9 mouse cellular contexts compared by ENCODE assay signal in the genomic region with DNA sequence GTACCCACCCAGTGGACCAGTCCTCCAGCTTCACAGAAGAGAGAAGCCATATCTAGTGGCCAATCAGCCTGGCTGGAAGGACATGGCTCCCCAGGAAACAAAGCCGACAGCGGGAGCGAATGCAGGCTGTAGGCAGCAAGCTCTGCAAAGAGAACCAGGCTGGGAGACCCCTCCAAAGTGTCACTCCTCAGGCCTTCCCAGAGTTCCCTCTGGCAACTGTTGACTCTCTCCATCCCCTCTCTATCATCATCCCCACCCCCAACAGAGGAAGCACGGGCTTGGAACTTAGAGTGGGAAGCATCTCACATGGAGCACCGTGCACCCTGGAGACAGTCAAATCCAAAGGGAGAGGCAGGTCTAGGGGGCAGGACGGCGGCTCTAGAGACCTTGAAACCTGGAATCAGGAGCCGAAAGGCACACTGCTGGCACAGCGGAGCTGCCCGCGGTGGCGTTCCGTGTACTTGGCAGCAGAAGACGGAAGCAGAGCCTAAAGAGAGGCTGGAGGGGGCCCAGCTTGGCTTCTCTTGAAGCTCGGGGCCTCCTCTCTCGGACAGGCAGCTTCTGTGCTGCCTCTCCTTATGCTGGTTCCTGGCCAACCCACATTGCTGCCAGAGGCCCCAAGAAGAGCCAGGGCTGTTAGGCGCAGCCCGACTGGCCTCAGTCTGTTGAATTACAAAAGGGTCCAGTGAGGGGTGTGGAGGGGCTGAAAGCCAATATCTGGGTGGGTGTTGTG. TPM values are rescaled to one million over a fixed set of nuclear protein-coding genes. Genes with fewer than 3 reads are reported as not detected.
A peak's percentile ranks its signal among the peaks of the same experiment; 100 is the strongest.
DNase-seq lines count a peak whose midpoint lies in the region.
"Had no signal": no experiment of that assay in that cellular context is flagged by ENCODE, and none has a peak within 500 bp of the region (broad histone marks: within the 10 kb centered on the region; RNA-seq: fewer than 3 reads in every experiment).

No protein-coding gene starts in this region.

- DNase-seq in adrenal gland, adult 2 months: peak; percentile 35
- DNase-seq in adrenal gland, adult 8-10 months: no peak
- peak; percentile 86 for DNase-seq in cerebellum, adult 11-12 months
- peak; percentile 49 for DNase-seq in gastrocnemius, postnatal 10 days
- DNase-seq in layer of hippocampus, postnatal 14 days (ENCODE audit: low spot score in 2 of 2): peak; percentile 79 to 91
- DNase-seq in lung, postnatal 36 days: peak; percentile 36
- DNase-seq in urinary bladder, postnatal 25 days (ENCODE audit: low spot score): peak; percentile 7
- DNase-seq in spleen, adult 12 weeks (ENCODE audit: low spot score): no peak

RNA-seq across cellular contexts. Expression of a gene that starts 41.3 kb away (rescaled TPM):
- 100 to 1,000 TPM in 1 of 2 experiments, 10 to 100 TPM in 1; 68.8 to 110 TPM for total RNA-seq in adrenal gland, adult 2 months (2021)
- polyA plus RNA-seq in adrenal gland, adult 2 months (2012; rRNA removed): 158 and 175 TPM in 2 replicates
- total RNA-seq in adrenal gland, adult 8-10 months (2022): 100 to 1,000 TPM in 2 of 4 experiments, 10 to 100 TPM in 2; 88.3 to 136 (median 104) TPM
- under 1 TPM; 0.21 to 0.68 TPM for total RNA-seq in gastrocnemius, postnatal 10 days (2021)
- total RNA-seq in layer of hippocampus, postnatal 14 days (2021): 10 to 100 TPM in 1 of 2 experiments, 1 to 10 TPM in 1; 9.3 to 14.0 TPM
- total RNA-seq: common myeloid progenitor, adult 5-6 weeks had no signal

Comparison
In these comparisons a context has a peak if more than half of its experiments do, and no peak if none do; other contexts are left out.
1. DNase-seq: peak in adrenal gland, adult 2 months (single experiment), cerebellum, adult 11-12 months (single experiment), gastrocnemius, postnatal 10 days (single experiment), layer of hippocampus, postnatal 14 days (2 of 2), lung, postnatal 36 days (single experiment) and urinary bladder, postnatal 25 days (single experiment); none in adrenal gland, adult 8-10 months (single experiment) and spleen, adult 12 weeks (single experiment).
2. RNA of a gene that starts 41.3 kb away (total RNA-seq): 88.3 to 136 TPM in adrenal gland, adult 8-10 months, 68.8 to 110 TPM in adrenal gland, adult 2 months and 9.3 to 14.0 TPM in layer of hippocampus, postnatal 14 days; 0.21 to 0.68 TPM in gastrocnemius, postnatal 10 days; every median in the first group is over 4 times any median in the second.